Mouse (Mus musculus): ENCODE results near the gene Atp8b2. TPM values are rescaled to one million over a fixed set of nuclear protein-coding genes. Genes with fewer than 3 reads are reported as not detected.

Gene Atp8b2
- total RNA-seq, 1 experiment: 41.6 TPM

- no peak for TF ChIP-seq HCFC1 (IDR thresholded peaks at IDR 0.05; ENCODE audit: borderline replicate concordance, insufficient read depth, low read length)
- no peak for TF ChIP-seq ZNF384 (IDR thresholded peaks at IDR 0.05; ENCODE audit: low read depth, low read length)
- no peak for TF ChIP-seq MAFK (IDR thresholded peaks at IDR 0.05; ENCODE audit: insufficient read depth, low read depth, low read length)
- no peak overlapping the region for H3K4me3 ChIP-seq (ENCODE audit: insufficient read depth in 1 of 2, low read depth in 1 of 2, low read length in 2 of 2, poor library complexity in 1 of 2, severe bottlenecking in 1 of 2)
- in situ Hi-C loops (cut with MboI; ENCODE audit: low sequenced_read_pairs in 2 of 2, unreplicated experiment in 2 of 2): no loop called here
- DNase-seq (ENCODE audit: low read depth, low spot score): no peak
- H3K9ac ChIP-seq (ENCODE audit: insufficient read depth, low read depth, low read length, poor library complexity, severe bottlenecking): no peak overlapping the region
- H3K27ac ChIP-seq (ENCODE audit: insufficient read depth, low read depth, low read length, poor library complexity, severe bottlenecking): no peak overlapping the region
- H3K4me1 ChIP-seq (ENCODE audit: control insufficient read depth in 2 of 2, insufficient read depth in 2 of 2, low read length in 2 of 2, poor library complexity in 1 of 2): no peaks in the 10 kb centered on the region
- H3K9me3 ChIP-seq (ENCODE audit: control insufficient read depth, insufficient read depth, low read depth, low read length): no peaks in the 10 kb centered on the region
- H3K36me3 ChIP-seq (ENCODE audit: control insufficient read depth, insufficient read depth, low read length, poor library complexity, severe bottlenecking): no peaks in the 10 kb centered on the region
Measured at GRCm38 (mm10) chr3:89932925-89933324, 30.4 kb downstream of the Atp8b2 start.

GRCm38 (mm10) chr3:89928956-89929355 is 34.4 kb downstream of the Atp8b2 start:
- Histone ChIP-seq H3K4me1 (ENCODE audit: control insufficient read depth in 2 of 2, insufficient read depth in 2 of 2, low read length in 2 of 2, poor library complexity in 1 of 2) (no peaks in the 10 kb centered on the region), H3K9me3 (ENCODE audit: control insufficient read depth, insufficient read depth, low read depth, low read length) (no peaks in the 10 kb centered on the region), H3K9ac (ENCODE audit: insufficient read depth, low read depth, low read length, poor library complexity, severe bottlenecking) (no peak overlapping the region), H3K36me3 (ENCODE audit: control insufficient read depth, insufficient read depth, low read length, poor library complexity, severe bottlenecking) (no peaks in the 10 kb centered on the region), H3K4me3 (ENCODE audit: insufficient read depth in 1 of 2, low read depth in 1 of 2, low read length in 2 of 2, poor library complexity in 1 of 2, severe bottlenecking in 1 of 2) (no peak overlapping the region), H3K27ac (ENCODE audit: insufficient read depth, low read depth, low read length, poor library complexity, severe bottlenecking) (no peak overlapping the region)
- TF ChIP-seq CHD2 (IDR thresholded peaks at IDR 0.05; ENCODE audit: low read depth, low read length) (no peak), ZC3H11A (IDR thresholded peaks at IDR 0.05; ENCODE audit: borderline replicate concordance, low read depth, low read length) (no peak), HCFC1 (IDR thresholded peaks at IDR 0.05; ENCODE audit: borderline replicate concordance, insufficient read depth, low read length) (no peak), ZNF384 (IDR thresholded peaks at IDR 0.05; ENCODE audit: low read depth, low read length) (no peak), MAFK (IDR thresholded peaks at IDR 0.05; ENCODE audit: insufficient read depth, low read depth, low read length) (no peak)
- in situ Hi-C loops (cut with MboI; ENCODE audit: low sequenced_read_pairs in 2 of 2, unreplicated experiment in 2 of 2): no loop called here
- no peak for DNase-seq (ENCODE audit: low read depth, low spot score)

- H3K4me3 ChIP-seq (ENCODE audit: insufficient read depth in 1 of 2, low read depth in 1 of 2, low read length in 2 of 2, poor library complexity in 1 of 2, severe bottlenecking in 1 of 2): no peak overlapping the region
- DNase-seq (ENCODE audit: low read depth, low spot score): no peak
- H3K9ac ChIP-seq (ENCODE audit: insufficient read depth, low read depth, low read length, poor library complexity, severe bottlenecking): no peak overlapping the region
- H3K36me3 ChIP-seq (ENCODE audit: control insufficient read depth, insufficient read depth, low read length, poor library complexity, severe bottlenecking): no peaks in the 10 kb centered on the region
- TF ChIP-seq CHD2 (IDR thresholded peaks at IDR 0.05; ENCODE audit: low read depth, low read length) (no peak), MAFK (IDR thresholded peaks at IDR 0.05; ENCODE audit: insufficient read depth, low read depth, low read length) (no peak), ZC3H11A (IDR thresholded peaks at IDR 0.05; ENCODE audit: borderline replicate concordance, low read depth, low read length) (no peak), ZNF384 (IDR thresholded peaks at IDR 0.05; ENCODE audit: low read depth, low read length) (no peak)
- H3K9me3 ChIP-seq (ENCODE audit: control insufficient read depth, insufficient read depth, low read depth, low read length): no peaks in the 10 kb centered on the region
- no peaks in the 10 kb centered on the region for H3K4me1 ChIP-seq (ENCODE audit: control insufficient read depth in 2 of 2, insufficient read depth in 2 of 2, low read length in 2 of 2, poor library complexity in 1 of 2)
- H3K27ac ChIP-seq (ENCODE audit: insufficient read depth, low read depth, low read length, poor library complexity, severe bottlenecking): no peak overlapping the region
- in situ Hi-C loops (cut with MboI; ENCODE audit: low sequenced_read_pairs in 2 of 2, unreplicated experiment in 2 of 2): no loop called here
Measured at GRCm38 (mm10) chr3:89926440-89926839, 36.9 kb downstream of the Atp8b2 start.

DNA sequence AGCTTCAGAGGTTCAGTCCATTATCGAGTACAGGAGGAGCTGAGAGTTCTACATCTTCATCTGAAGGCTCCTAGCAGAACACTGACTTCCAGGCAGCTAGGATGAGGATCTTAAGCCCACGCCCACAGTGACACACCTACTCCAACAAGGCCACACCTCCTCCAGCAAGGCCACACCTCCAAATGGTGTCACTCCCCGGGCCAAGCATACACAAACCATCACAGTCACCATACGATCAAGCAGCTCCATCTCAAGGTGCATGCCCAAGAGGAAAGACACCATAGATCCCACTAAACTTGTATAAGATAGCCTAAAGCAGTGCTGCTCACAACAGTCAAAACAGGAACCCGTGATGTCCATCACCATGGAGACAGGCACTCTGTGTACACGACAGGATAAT is 42.6 kb downstream of the Atp8b2 start:
- H3K4me1 ChIP-seq (ENCODE audit: control insufficient read depth in 2 of 2, insufficient read depth in 2 of 2, low read length in 2 of 2, poor library complexity in 1 of 2): no peaks in the 10 kb centered on the region
- H3K27ac ChIP-seq (ENCODE audit: insufficient read depth, low read depth, low read length, poor library complexity, severe bottlenecking): no peak overlapping the region
- no peak overlapping the region for H3K9ac ChIP-seq (ENCODE audit: insufficient read depth, low read depth, low read length, poor library complexity, severe bottlenecking)
- no peaks in the 10 kb centered on the region for H3K9me3 ChIP-seq (ENCODE audit: control insufficient read depth, insufficient read depth, low read depth, low read length)
- in situ Hi-C loops (cut with MboI; ENCODE audit: low sequenced_read_pairs in 2 of 2, unreplicated experiment in 2 of 2): no loop called here
- TF ChIP-seq MAFK (IDR thresholded peaks at IDR 0.05; ENCODE audit: insufficient read depth, low read depth, low read length) (no peak), HCFC1 (IDR thresholded peaks at IDR 0.05; ENCODE audit: borderline replicate concordance, insufficient read depth, low read length) (no peak)
- DNase-seq (ENCODE audit: low read depth, low spot score): no peak
- no peaks in the 10 kb centered on the region; the same call in 1 of the 2 replicates for H3K36me3 ChIP-seq (ENCODE audit: control insufficient read depth, insufficient read depth, low read length, poor library complexity, severe bottlenecking)
- H3K4me3 ChIP-seq (ENCODE audit: insufficient read depth in 1 of 2, low read depth in 1 of 2, low read length in 2 of 2, poor library complexity in 1 of 2, severe bottlenecking in 1 of 2): no peak overlapping the region

DNA sequence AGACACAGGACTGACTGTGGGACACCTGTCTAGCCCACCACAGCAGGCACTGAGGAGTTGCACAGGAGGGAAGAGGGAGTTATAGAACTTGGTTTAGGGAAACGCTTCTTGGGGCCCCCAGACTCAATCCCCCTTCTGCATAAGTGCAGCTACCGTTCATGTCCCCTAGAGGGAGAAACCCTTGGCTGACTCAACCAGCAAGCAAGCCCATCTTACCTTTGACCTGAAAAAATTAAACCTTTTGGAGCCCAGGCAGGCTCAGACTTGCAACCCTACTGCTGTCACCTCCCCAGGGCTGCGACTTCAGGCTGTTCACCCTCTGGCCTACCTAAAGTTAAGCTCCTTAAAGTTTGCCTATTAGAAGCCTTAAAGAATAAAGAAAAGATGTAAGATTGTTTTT is 45.9 kb downstream of the Atp8b2 start:
- no peaks in the 10 kb centered on the region; the same call in 1 of the 2 replicates for H3K36me3 ChIP-seq (ENCODE audit: control insufficient read depth, insufficient read depth, low read length, poor library complexity, severe bottlenecking)
- H3K4me1 ChIP-seq (ENCODE audit: control insufficient read depth in 2 of 2, insufficient read depth in 2 of 2, low read length in 2 of 2, poor library complexity in 1 of 2): 0 out of 4 replicates have a peak, but pooled peaks cover 0 to under 1% of the 10 kb centered on the region in 2 experiments
- no peak overlapping the region for H3K27ac ChIP-seq (ENCODE audit: insufficient read depth, low read depth, low read length, poor library complexity, severe bottlenecking)
- TF ChIP-seq ZC3H11A (IDR thresholded peaks at IDR 0.05; ENCODE audit: borderline replicate concordance, low read depth, low read length): no peak
- TF ChIP-seq HCFC1 (IDR thresholded peaks at IDR 0.05; ENCODE audit: borderline replicate concordance, insufficient read depth, low read length): no peak
- no peak for TF ChIP-seq ZNF384 (IDR thresholded peaks at IDR 0.05; ENCODE audit: low read depth, low read length)
- no peak for TF ChIP-seq CHD2 (IDR thresholded peaks at IDR 0.05; ENCODE audit: low read depth, low read length)
- TF ChIP-seq MAFK (IDR thresholded peaks at IDR 0.05; ENCODE audit: insufficient read depth, low read depth, low read length): no peak
- H3K9ac ChIP-seq (ENCODE audit: insufficient read depth, low read depth, low read length, poor library complexity, severe bottlenecking): no peak overlapping the region
- in situ Hi-C loops (cut with MboI; ENCODE audit: low sequenced_read_pairs in 2 of 2, unreplicated experiment in 2 of 2): no loop called here
- no peaks in the 10 kb centered on the region for H3K9me3 ChIP-seq (ENCODE audit: control insufficient read depth, insufficient read depth, low read depth, low read length)
- no peak for DNase-seq (ENCODE audit: low read depth, low spot score)
- no peak overlapping the region for H3K4me3 ChIP-seq (ENCODE audit: insufficient read depth in 1 of 2, low read depth in 1 of 2, low read length in 2 of 2, poor library complexity in 1 of 2, severe bottlenecking in 1 of 2)

Data from ES-E14 (cell line).